Mouse (Mus musculus) bone marrow, adult 2 months (tissue): ENCODE measurements around the gene Anks1b. TPM values are rescaled to one million over a fixed set of nuclear protein-coding genes. Genes with fewer than 3 reads are reported as not detected.

ENCODE experiments used
- H3K27ac ChIP-seq: fragments of 200-500 bp; 2 replicates; pipeline ENCODE4 v1.5.1; 2012; ENCODE audit warnings: low read depth, mild to moderate bottlenecking, control low read depth, inconsistent platforms, low read length; ENCODE audit not compliant: control insufficient read depth, poor library complexity, insufficient read depth
- H3K4me1 ChIP-seq: fragments of 200-500 bp; 2 replicates; pipeline ENCODE4 v1.6.1; 2011; ENCODE audit warnings: low read length; ENCODE audit not compliant: control insufficient read depth, insufficient read depth
- H3K4me3 ChIP-seq: fragments of 200-500 bp; replicated peaks from 2 replicates; pipeline ENCODE3; 2011; ENCODE audit warnings: mild to moderate bottlenecking, low read depth, low read length, control low read depth; ENCODE audit not compliant: control insufficient read depth
- CTCF ChIP-seq: fragments of 200-500 bp; IDR thresholded peaks from 2 replicates; pipeline ENCODE4 v1.5.1; 2011; ENCODE audit warnings: low read length, control low read depth; ENCODE audit not compliant: control insufficient read depth, insufficient read depth
- POLR2A ChIP-seq: fragments of 200-500 bp; IDR thresholded peaks from 2 replicates; pipeline ENCODE4 v1.6.1; 2011; ENCODE audit warnings: low read depth, mild to moderate bottlenecking, control low read depth, low read length, borderline replicate concordance; ENCODE audit not compliant: control insufficient read depth
- WGBS: fragments of 180-500 bp; shearing (Covaris S2); methylation state at CpG from one replicate; pipeline ENCODE4 v1.1.7; 2018; 5-methylcytosine and 5-hydroxymethylcytosine counted together
- polyA plus RNA-seq: library from polyadenylated mRNA; stranded (reverse); fragments of >200 nt; gene quantifications from 2 replicates; pipeline ENCODE4 v1.2.4, GENCODE M21; 2011; ENCODE audit warnings: low replicate concordance; ENCODE audit not compliant: missing spikeins, insufficient read depth, insufficient read length

The Anks1b gene
- polyA plus RNA-seq, 1 experiment: not detected

- Histone ChIP-seq H3K4me3 (no peak overlapping the region), H3K4me1 (no peaks in the 10 kb centered on the region), H3K27ac (no peak overlapping the region)
- TF ChIP-seq CTCF (no peak), POLR2A (no peak)
These were observed 278.2 kb downstream of the Anks1b start for GRCm38 (mm10) chr10:90151510-90151909.

- TF ChIP-seq CTCF: no peak
- TF ChIP-seq POLR2A: no peak
- 65% methylated on average over 6 of the region's 6 CpGs for WGBS
These were observed 296.8 kb downstream of the Anks1b start for GRCm38 (mm10) chr10:90169941-90170580.

DNA sequence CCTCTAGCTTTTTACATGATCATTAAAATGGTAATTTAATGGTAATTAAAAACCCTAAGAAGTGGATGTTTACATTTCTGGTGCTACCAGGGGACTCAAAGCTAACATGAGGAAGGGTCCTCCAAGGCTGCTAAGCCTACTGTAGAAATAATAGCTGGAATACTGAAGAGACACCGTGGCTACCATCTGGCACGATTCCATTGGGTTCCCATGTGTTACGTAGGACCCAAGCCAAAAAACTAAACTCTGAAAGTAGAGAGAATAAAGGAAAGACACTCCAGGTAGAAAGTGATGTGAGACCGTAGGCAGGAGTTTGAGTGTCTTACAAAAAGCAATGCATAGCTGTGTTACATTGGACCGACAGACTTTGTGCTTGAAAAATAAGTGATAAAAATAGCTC, 317.1 kb downstream of the Anks1b start:
- Histone ChIP-seq H3K27ac (no peak overlapping the region), H3K4me3 (no peak overlapping the region), H3K4me1 (no peaks in the 10 kb centered on the region)
- WGBS: 77% methylated on average over 5 of the region's 5 CpGs
- TF ChIP-seq POLR2A (no peak), CTCF (no peak)

More at GRCm38 (mm10) chr10:90169941-90170580, 296.8 kb downstream of the Anks1b start:
- Histone ChIP-seq H3K4me3 (no peak overlapping the region), H3K27ac (no peak overlapping the region), H3K4me1 (no peaks in the 10 kb centered on the region)

GRCm38 (mm10) chr10:90196936-90197335, 323.6 kb downstream of the Anks1b start:
- Histone ChIP-seq H3K4me1 (no peaks in the 10 kb centered on the region), H3K4me3 (no peak overlapping the region), H3K27ac (no peak overlapping the region)
- no peak for TF ChIP-seq CTCF
- no peak for TF ChIP-seq POLR2A
- 73% methylated on average over 5 of the region's 5 CpGs for WGBS

DNA sequence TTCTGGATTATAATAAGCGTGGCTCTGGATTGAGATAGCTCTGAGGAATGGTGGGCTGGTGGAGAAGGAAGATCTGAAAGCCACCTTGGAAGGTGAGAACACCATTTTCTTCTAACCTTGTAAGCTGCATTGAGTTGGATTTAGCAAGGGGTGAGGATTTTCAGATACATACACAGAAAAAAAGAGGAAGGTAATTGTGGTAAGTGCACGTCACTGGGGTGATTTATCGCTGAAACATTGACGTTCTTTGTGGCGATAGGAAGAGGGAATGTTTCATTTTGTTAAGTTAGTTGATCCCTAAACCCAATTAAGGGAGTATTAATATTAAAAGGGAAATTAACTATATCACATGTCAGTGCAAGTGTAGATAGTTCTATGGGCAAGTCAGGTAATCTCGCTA, 336.7 kb downstream of the Anks1b start:
- TF ChIP-seq CTCF (no peak), POLR2A (no peak)

GRCm38 (mm10) chr10:90220470-90220869, 347.2 kb downstream of the Anks1b start:
- Histone ChIP-seq H3K27ac (no peak overlapping the region), H3K4me3 (no peak overlapping the region), H3K4me1 (no peaks in the 10 kb centered on the region)
- TF ChIP-seq POLR2A (no peak), CTCF (no peak)
- 82% methylated on average over 3 of the region's 3 CpGs for WGBS

More for the DNA sequence above, 336.7 kb downstream of the Anks1b start:
- H3K27ac ChIP-seq: no peak overlapping the region
- WGBS: 11% methylated on average over 6 of the region's 6 CpGs
- H3K4me3 ChIP-seq: no peak overlapping the region
- no peaks in the 10 kb centered on the region for H3K4me1 ChIP-seq

GRCm38 (mm10) chr10:90222793-90223495, 349.6 kb downstream of the Anks1b start:
- Histone ChIP-seq H3K4me3 (no peak overlapping the region), H3K4me1 (no peaks in the 10 kb centered on the region), H3K27ac (no peak overlapping the region)
- no peak for TF ChIP-seq POLR2A
- no peak for TF ChIP-seq CTCF
- WGBS: 53% methylated on average over 3 of the region's 3 CpGs

GRCm38 (mm10) chr10:90235273-90235672, 362.0 kb downstream of the Anks1b start:
- TF ChIP-seq CTCF (no peak), POLR2A (no peak)
- H3K4me1 ChIP-seq: no peaks in the 10 kb centered on the region
- H3K27ac ChIP-seq: no peak overlapping the region
- WGBS: 81% methylated on average over 3 of the region's 3 CpGs
- no peak overlapping the region for H3K4me3 ChIP-seq

DNA sequence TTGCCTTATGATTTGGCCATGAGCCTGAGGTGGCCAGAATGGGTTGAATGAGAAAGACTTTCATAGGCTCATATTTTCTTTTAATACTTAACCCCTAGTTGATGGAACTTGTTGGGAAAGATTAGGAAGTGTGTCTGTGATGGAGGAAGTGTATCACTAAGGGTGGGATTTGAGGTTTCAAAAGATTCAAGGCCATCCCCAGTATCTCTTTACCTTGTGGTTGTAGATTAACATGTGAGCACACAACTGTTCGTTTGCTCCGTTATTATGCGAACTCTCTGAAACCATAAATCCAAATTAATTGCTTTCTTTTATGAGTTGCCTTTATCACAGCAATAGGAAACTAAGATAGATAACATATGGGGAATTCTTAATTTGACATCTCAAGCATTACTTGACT, 364.0 kb downstream of the Anks1b start:
- H3K4me3 ChIP-seq: no peak overlapping the region
- no peak overlapping the region for H3K27ac ChIP-seq
- no peaks in the 10 kb centered on the region for H3K4me1 ChIP-seq
- 83% methylated on average over 3 of the region's 3 CpGs for WGBS
- TF ChIP-seq POLR2A (no peak), CTCF (no peak)
